14 mouse cellular contexts compared by ENCODE assay signal in genomic region chr14:109434205-109434604, GRCm38 (mm10).
DNase-seq lines count a peak whose midpoint lies in the region.
"Had no signal": no experiment of that assay in that cellular context is flagged by ENCODE, and none has a peak within 500 bp of the region (broad histone marks: within the 10 kb centered on the region; RNA-seq: fewer than 3 reads in every experiment).

No protein-coding gene starts in this region.

- peak; percentile 7 for DNase-seq in right cerebral cortex, adult 18-20 months
- no peak for DNase-seq in right cerebral cortex, postnatal 10 days (ENCODE audit: low spot score in 2 of 2)
- peak; percentile 20 for DNase-seq in Muller cell, postnatal 12 days (ENCODE audit: inconsistent ontology term)
- no peak for DNase-seq in thymus, postnatal 14 days
- DNase-seq in cerebellum, adult 11-12 months = no peak
- DNase-seq: adrenal gland, adult 2 months; adrenal gland, postnatal 10 days; adrenal gland, postnatal 25 days; B cell, adult 2 months; cerebellum, adult 18-20 months; cerebellum, adult 8-10 months; cerebellum, postnatal 10 days; cerebellum, postnatal 25 days; forebrain, postnatal 0 days had no signal

Comparison
In these comparisons a context has a peak if more than half of its experiments do, and no peak if none do; other contexts are left out.
1. DNase-seq: peak in right cerebral cortex, adult 18-20 months (single experiment) and Muller cell, postnatal 12 days (single experiment); none in right cerebral cortex, postnatal 10 days (0 of 2), thymus, postnatal 14 days (single experiment) and cerebellum, adult 11-12 months (single experiment).